Mouse (Mus musculus): ENCODE data around the gene Pigb.

DNA sequence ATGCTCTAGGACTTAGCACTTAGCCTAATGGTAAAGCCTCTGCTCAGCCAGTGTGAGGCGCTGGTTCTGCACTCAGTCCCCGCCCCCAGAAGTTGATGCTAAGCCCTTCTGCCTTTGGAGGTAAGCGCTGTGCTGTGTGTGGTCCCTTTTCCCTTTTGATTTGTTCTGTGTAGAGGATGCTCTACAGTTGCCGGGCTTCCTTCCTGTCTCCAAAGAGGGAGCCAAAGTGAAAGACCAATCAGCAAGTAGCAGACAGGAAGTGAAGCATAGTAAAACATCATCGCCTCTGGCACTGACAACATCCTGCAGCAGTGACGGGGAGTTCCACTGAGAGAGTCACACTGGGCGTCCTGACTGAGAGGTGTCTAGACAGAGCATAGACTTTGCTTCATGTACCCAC lies 70.3 kb downstream of the Pigb start:
- TF ChIP-seq CTCF (IDR thresholded peaks at IDR 0.05; ENCODE audit: borderline replicate concordance, control insufficient read depth, extremely low read depth, insufficient read depth, low read length, poor library complexity) = no peak
- TF ChIP-seq POLR2A (IDR thresholded peaks at IDR 0.05; ENCODE audit: control insufficient read depth, extremely low read depth, insufficient read depth, low read length, poor library complexity) = no peak

Measured in thymus, adult 2 months (tissue).